Mouse (Mus musculus) heart, embryonic 14.5 days (tissue): ENCODE measurements around the gene Tpi1. TPM values are rescaled to one million over a fixed set of nuclear protein-coding genes. Genes with fewer than 3 reads are reported as not detected.
"Not testable (repeated sequence)": the region's sequence is repeated elsewhere in the genome, so short reads cannot be mapped to it uniquely, and the experiment has no call there.

ENCODE experiments used
- ATAC-seq: fragments of 200-750 bp; cut with Nextera tagmentation; 2 replicates; pipeline ENCODE4 v1.8.0; 2017; ENCODE audit warnings: low read depth, moderate TSS enrichment; ENCODE audit not compliant: insufficient number of reproducible peaks, insufficient read depth, low FRiP score
- H3K27ac ChIP-seq, 2 experiments: fragments of 200-500 bp in 1 of 2; fragments of 300-500 bp in 1 of 2; sonication (generic) in 1 of 2; replicated peaks in 1 of 2; 2 replicates each; pipeline ENCODE4 v1.5.1; 2012 to 2014; ENCODE audit warnings: low read depth in 2 of 2, low read length in 2 of 2, control low read depth in 1 of 2, mild to moderate bottlenecking in 1 of 2, mixed read lengths in 1 of 2; ENCODE audit not compliant: control insufficient read depth in 1 of 2, insufficient read depth in 1 of 2
- H3K27me3 ChIP-seq: fragments of 300-500 bp; sonication (generic); 2 replicates; pipeline ENCODE4 v1.6.1; 2014; ENCODE audit warnings: mild to moderate bottlenecking, low read length, control low read depth; ENCODE audit not compliant: control insufficient read depth, insufficient read depth
- H3K36me3 ChIP-seq: fragments of 300-500 bp; sonication (generic); 2 replicates; pipeline ENCODE4 v1.6.1; 2014; ENCODE audit warnings: mild to moderate bottlenecking, control low read depth, low read length, mixed read lengths; ENCODE audit not compliant: control insufficient read depth, insufficient read depth
- H3K4me1 ChIP-seq, 2 experiments: fragments of 200-500 bp in 1 of 2; fragments of 300-500 bp in 1 of 2; sonication (generic) in 1 of 2; 2 replicates each; pipeline ENCODE4 v1.6.1; 2012 to 2014; ENCODE audit warnings: low read length in 2 of 2, control low read depth in 1 of 2, mixed read lengths in 1 of 2; ENCODE audit not compliant: control insufficient read depth in 2 of 2, insufficient read depth in 2 of 2
- H3K4me2 ChIP-seq: fragments of 300-500 bp; sonication (generic); 2 replicates; pipeline ENCODE4 v1.6.1; 2014; ENCODE audit warnings: mild to moderate bottlenecking, low read length
- H3K4me3 ChIP-seq, 2 experiments: fragments of 200-500 bp in 1 of 2; fragments of 300-500 bp in 1 of 2; sonication (generic) in 1 of 2; 2 replicates each; pipeline ENCODE4 v1.5.1; 2012 to 2014; ENCODE audit warnings: low read length in 2 of 2, mild to moderate bottlenecking in 2 of 2, control low read depth in 1 of 2, low read depth in 1 of 2, moderate library complexity in 1 of 2; ENCODE audit not compliant: control insufficient read depth in 1 of 2, insufficient read depth in 1 of 2
- H3K9ac ChIP-seq: fragments of 300-500 bp; sonication (generic); 2 replicates; pipeline ENCODE4 v1.6.1; 2014; ENCODE audit warnings: mild to moderate bottlenecking, low read length
- H3K9me3 ChIP-seq: fragments of 300-500 bp; sonication (generic); 2 replicates; pipeline ENCODE4 v1.6.1; 2016; ENCODE audit warnings: low read length, control low read depth; ENCODE audit not compliant: control insufficient read depth
- WGBS: fragments of 180-500 bp; shearing (Covaris S2); extraction: QIAGEN DNeasy Blood & Tissue Kit; methylation state at CpG from one replicate; pipeline ENCODE4 v1.1.7; 2014; 5-methylcytosine and 5-hydroxymethylcytosine counted together
- polyA plus RNA-seq: library from polyadenylated mRNA; unstranded; fragments of >200 nt; fragmentation: Nextera tagmentation; extraction: Ambion mirVana; gene quantifications from 2 replicates; pipeline ENCODE4 v1.2.1, GENCODE M21; 2014

The Tpi1 gene
- polyA plus RNA-seq, 1 experiment from 2014 or later = 1,545 TPM

- 16% methylated on average over 15 of the region's 15 CpGs for WGBS
- ATAC-seq = 0 out of 2 replicates have a peak, but pooled peaks have one; percentile 36
Observed at GRCm38 (mm10) chr6:124840241-124841167, 26.4 kb upstream of the Tpi1 start, which contains the start of gene Gnb3. Gene Gnb3, minus strand, starts transcription at chr6:124840275.

GRCm38 (mm10) chr6:124839805-124840204 lies 25.7 kb upstream of the Tpi1 start:
- H3K36me3 ChIP-seq = peaks cover 17% of the 10 kb centered on the region
- ATAC-seq = peak; percentile 19
- peaks cover 21 to 30% of the 10 kb centered on the region in 2 experiments for H3K4me1 ChIP-seq
- peak overlapping the region; percentile 37 for H3K4me2 ChIP-seq
- H3K27ac ChIP-seq = peak overlapping the region in 1 of 2 experiments; percentile 62; a peak in 2 of 4 replicates
- H3K9me3 ChIP-seq = no peaks in the 10 kb centered on the region
- H3K27me3 ChIP-seq = no peaks in the 10 kb centered on the region
- H3K4me3 ChIP-seq = no peak overlapping the region
- 5% methylated on average over 8 of the region's 8 CpGs for WGBS
- peak overlapping the region; percentile 62 for H3K9ac ChIP-seq

More at GRCm38 (mm10) chr6:124840241-124841167, 26.4 kb upstream of the Tpi1 start, which contains the start of gene Gnb3:
- peaks cover 21 to 30% of the 10 kb centered on the region in 2 experiments for H3K4me1 ChIP-seq
- H3K4me2 ChIP-seq = peak within 1 kb of the TSS; percentile 37
- no peaks in the 10 kb centered on the region for H3K9me3 ChIP-seq
- H3K27ac ChIP-seq = peak within 1 kb of the TSS in 1 of 2 experiments; percentile 62; a peak in 2 of 4 replicates
- no peaks in the 10 kb centered on the region for H3K27me3 ChIP-seq
- no peak within 1 kb of the TSS for H3K4me3 ChIP-seq
- H3K36me3 ChIP-seq = peaks cover 18% of the 10 kb centered on the region
- peak within 1 kb of the TSS; percentile 62 for H3K9ac ChIP-seq

- Histone ChIP-seq H3K9ac (no peak overlapping the region), H3K36me3 (peaks cover 41% of the 10 kb centered on the region), H3K4me2 (no peak overlapping the region), H3K27me3 (no peaks in the 10 kb centered on the region), H3K4me3 (no peak overlapping the region), H3K4me1 (peaks cover 21 to 30% of the 10 kb centered on the region in 2 experiments), H3K9me3 (no peaks in the 10 kb centered on the region), H3K27ac (no peak overlapping the region)
- ATAC-seq = no peak
- 65% methylated on average over 7 of the region's 7 CpGs for WGBS
Observed at GRCm38 (mm10) chr6:124836411-124836810, 22.3 kb upstream of the Tpi1 start.

GRCm38 (mm10) chr6:124835531-124835930 lies 21.4 kb upstream of the Tpi1 start:
- H3K4me2 ChIP-seq = no peak overlapping the region
- H3K4me3 ChIP-seq = no peak overlapping the region
- H3K36me3 ChIP-seq = peaks cover 38% of the 10 kb centered on the region
- H3K9me3 ChIP-seq = no peaks in the 10 kb centered on the region
- ATAC-seq = no peak
- 52% methylated on average over 10 of the region's 10 CpGs for WGBS
- no peak overlapping the region for H3K9ac ChIP-seq
- peaks cover 18 to 33% of the 10 kb centered on the region in 2 experiments for H3K4me1 ChIP-seq
- no peak overlapping the region for H3K27ac ChIP-seq
- no peaks in the 10 kb centered on the region for H3K27me3 ChIP-seq

- Histone ChIP-seq H3K36me3 (peaks cover 38% of the 10 kb centered on the region), H3K27me3 (no peaks in the 10 kb centered on the region), H3K27ac (no peak overlapping the region), H3K4me1 (peaks cover 12 to 27% of the 10 kb centered on the region in 2 experiments; a peak in 3 of 4 replicates), H3K9ac (no peak overlapping the region), H3K4me2 (no peak overlapping the region), H3K4me3 (no peak overlapping the region), H3K9me3 (no peaks in the 10 kb centered on the region)
- WGBS = 83% methylated on average over 6 of the region's 6 CpGs
- ATAC-seq = no peak
Observed at GRCm38 (mm10) chr6:124834512-124835081, 20.5 kb upstream of the Tpi1 start.

GRCm38 (mm10) chr6:124831649-124832048 lies 17.6 kb upstream of the Tpi1 start:
- ATAC-seq = no peak
- no peak overlapping the region for H3K4me2 ChIP-seq
- no peaks in the 10 kb centered on the region for H3K9me3 ChIP-seq
- no peak overlapping the region for H3K27ac ChIP-seq
- no peak overlapping the region for H3K4me3 ChIP-seq
- no peaks in the 10 kb centered on the region for H3K27me3 ChIP-seq
- no peak overlapping the region for H3K9ac ChIP-seq
- 95% methylated on average over 8 of the region's 8 CpGs for WGBS
- H3K36me3 ChIP-seq = peaks cover 38% of the 10 kb centered on the region
- peaks cover 13 to 29% of the 10 kb centered on the region in 2 experiments for H3K4me1 ChIP-seq

- ATAC-seq, H3K27me3 ChIP-seq, H3K27ac ChIP-seq, H3K9me3 ChIP-seq, H3K9ac ChIP-seq: not testable (repeated sequence)
- H3K4me1 ChIP-seq = peaks cover 13 to 25% of the 10 kb centered on the region in 2 experiments
- WGBS = 95% methylated on average over 4 of the region's 4 CpGs
- peaks cover 40% of the 10 kb centered on the region for H3K36me3 ChIP-seq
- H3K4me2 ChIP-seq = peak overlapping the region; percentile 90
- H3K4me3 ChIP-seq = peak overlapping the region in 1 of 2 experiments; percentile 68; a peak in 1 of 4 replicates
Observed at GRCm38 (mm10) chr6:124831199-124831598, 17.1 kb upstream of the Tpi1 start.
